12 mouse cellular contexts compared by ENCODE assay signal in the genomic region with DNA sequence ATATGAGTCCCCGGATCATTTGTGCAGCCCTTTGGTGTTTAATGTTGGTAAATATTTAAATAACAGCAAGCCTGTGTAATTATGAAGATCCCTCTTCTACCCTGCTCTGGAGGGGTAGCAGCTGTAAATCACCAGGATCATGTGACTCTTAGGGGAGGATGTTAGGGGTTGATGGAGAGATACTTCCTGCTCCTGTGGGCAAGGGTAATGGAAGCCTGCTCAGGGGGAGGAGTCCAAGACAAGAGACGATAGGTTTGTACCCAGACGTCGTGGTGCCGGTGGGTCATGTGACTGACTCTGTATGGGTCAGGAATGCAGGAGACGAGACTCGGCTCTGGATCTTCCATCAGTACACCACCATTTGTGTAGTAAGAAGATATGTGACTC.
DNase-seq lines count a peak whose midpoint lies in the region; ATAC-seq and TF ChIP-seq lines count a peak whose summit lies in the region.
"Had no signal": no experiment of that assay in that cellular context is flagged by ENCODE, and none has a peak within 500 bp of the region (broad histone marks: within the 10 kb centered on the region; RNA-seq: fewer than 3 reads in every experiment).

No protein-coding gene starts in this region.

- H3K4me1 ChIP-seq in kidney, embryonic 15.5 days: peaks cover 24% of the 10 kb centered on the region
- H3K4me1 ChIP-seq in G1E (ENCODE audit: insufficient read depth, low read depth, low read length): no peaks in the 10 kb centered on the region
- peaks cover 39% of the 10 kb centered on the region for H3K4me1 ChIP-seq in forebrain, embryonic 13.5 days
- no peaks in the 10 kb centered on the region for H3K4me1 ChIP-seq in intestine, postnatal 0 days (replicated peaks; ENCODE audit: control insufficient read depth, insufficient read depth, low read length)

- no peak for DNase-seq in kidney, adult 9 months
- DNase-seq in G1E (ENCODE audit: low spot score): no peak
- no peak for DNase-seq in lung, postnatal 25 days (ENCODE audit: low spot score)
- DNase-seq: retina, postnatal 1 day; spleen, adult 18-20 months had no signal

- TF ChIP-seq CTCF in G1E (IDR thresholded peaks at IDR 0.05; ENCODE audit: low read depth, low read length): no peak
- no peak for TF ChIP-seq CTCF in intestine, postnatal 0 days (IDR thresholded peaks at IDR 0.05; ENCODE audit: low read depth)

- H3K27ac ChIP-seq in kidney, embryonic 15.5 days: no peak overlapping the region
- H3K27ac ChIP-seq in forebrain, embryonic 13.5 days: no peak overlapping the region
- H3K27ac ChIP-seq in intestine, postnatal 0 days (ENCODE audit: low read depth, low read length): no peak overlapping the region
- H3K27ac ChIP-seq: heart, embryonic 15.5 days; left cerebral cortex, adult 2 months; liver, embryonic 12.5 days had no signal

- ATAC-seq in kidney, embryonic 15.5 days (replicated peaks; ENCODE audit: low FRiP score): peak; percentile 40; the same call in 1 of the 2 replicates
- peak; percentile 23 for ATAC-seq in G1E (ENCODE audit: extremely low read depth, insufficient number of reproducible peaks, low FRiP score, poor library complexity, severe bottlenecking)
- ATAC-seq in forebrain, embryonic 13.5 days: peak; percentile 34; the same call in 1 of the 2 replicates
- ATAC-seq in intestine, postnatal 0 days: peak; percentile 62
- ATAC-seq in CD4-positive, CD25-positive, alpha-beta regulatory T cell, adult 4 months: no peak
- ATAC-seq: liver, embryonic 12.5 days had no signal

- H3K9me3 ChIP-seq in kidney, embryonic 15.5 days (replicated peaks): no peaks in the 10 kb centered on the region
- peaks cover 72% of the 10 kb centered on the region for H3K9me3 ChIP-seq in G1E (replicated peaks)
- H3K9me3 ChIP-seq in forebrain, embryonic 13.5 days (replicated peaks): no peaks in the 10 kb centered on the region; the same call in 1 of the 2 replicates
- no peaks in the 10 kb centered on the region for H3K9me3 ChIP-seq in intestine, postnatal 0 days (ENCODE audit: control insufficient read depth)
- H3K9me3 ChIP-seq: heart, embryonic 15.5 days had no signal

- H3K4me3 ChIP-seq in kidney, embryonic 15.5 days (replicated peaks): no peak overlapping the region
- H3K4me3 ChIP-seq in G1E (ENCODE audit: low read depth, low read length): no peak overlapping the region
- no peak overlapping the region for H3K4me3 ChIP-seq in forebrain, embryonic 13.5 days
- no peak overlapping the region for H3K4me3 ChIP-seq in intestine, postnatal 0 days (ENCODE audit: low read depth, low read length)
- H3K4me3 ChIP-seq: heart, embryonic 15.5 days; left cerebral cortex, adult 2 months; liver, embryonic 12.5 days had no signal

- no peak overlapping the region for H3K9ac ChIP-seq in kidney, embryonic 15.5 days
- no peak overlapping the region for H3K9ac ChIP-seq in forebrain, embryonic 13.5 days
- H3K9ac ChIP-seq in intestine, postnatal 0 days (ENCODE audit: low read depth, low read length): no peak overlapping the region
- H3K9ac ChIP-seq: heart, embryonic 15.5 days; liver, embryonic 12.5 days had no signal

- 21% methylated on average over 7 of the region's 7 CpGs for WGBS in kidney, embryonic 15.5 days
- 60% methylated on average over 7 of the region's 7 CpGs for WGBS in forebrain, embryonic 13.5 days
- 35% methylated on average over 7 of the region's 7 CpGs for WGBS in intestine, postnatal 0 days

- no peak overlapping the region for H3K4me2 ChIP-seq in kidney, embryonic 15.5 days
- no peak overlapping the region for H3K4me2 ChIP-seq in forebrain, embryonic 13.5 days
- H3K4me2 ChIP-seq in intestine, postnatal 0 days (replicated peaks; ENCODE audit: low read depth): no peak overlapping the region; the same call in 1 of the 2 replicates
- H3K4me2 ChIP-seq: heart, embryonic 15.5 days; liver, embryonic 12.5 days had no signal

- no peaks in the 10 kb centered on the region for H3K36me3 ChIP-seq in kidney, embryonic 15.5 days
- H3K36me3 ChIP-seq in G1E (replicated peaks): no peaks in the 10 kb centered on the region
- H3K36me3 ChIP-seq in forebrain, embryonic 13.5 days (ENCODE audit: poor library complexity, severe bottlenecking): no peaks in the 10 kb centered on the region
- no peaks in the 10 kb centered on the region for H3K36me3 ChIP-seq in intestine, postnatal 0 days (ENCODE audit: control insufficient read depth, insufficient read depth)
- H3K36me3 ChIP-seq: heart, embryonic 15.5 days; liver, embryonic 12.5 days had no signal

- H3K27me3 ChIP-seq in kidney, embryonic 15.5 days: no peaks in the 10 kb centered on the region
- H3K27me3 ChIP-seq in G1E (ENCODE audit: insufficient read depth, low read length): no peaks in the 10 kb centered on the region
- no peaks in the 10 kb centered on the region for H3K27me3 ChIP-seq in forebrain, embryonic 13.5 days
- no peaks in the 10 kb centered on the region for H3K27me3 ChIP-seq in intestine, postnatal 0 days (replicated peaks; ENCODE audit: control insufficient read depth, insufficient read depth, low read length)
- H3K27me3 ChIP-seq: liver, embryonic 12.5 days had no signal
